Mouse (Mus musculus) megakaryocyte-erythroid progenitor cell, adult 5 weeks (primary cell): ENCODE measurements around the gene Gm813. TPM values are rescaled to one million over a fixed set of nuclear protein-coding genes. Genes with fewer than 3 reads are reported as not detected.

Source experiments
- polyA plus RNA-seq: library from polyadenylated mRNA; stranded (reverse); fragments of >175 nt; gene quantifications from 2 replicates; pipeline ENCODE4 v1.2.3, GENCODE M21; 2012

Gene Gm813
- polyA plus RNA-seq: not detected in 2 replicates

DNA sequence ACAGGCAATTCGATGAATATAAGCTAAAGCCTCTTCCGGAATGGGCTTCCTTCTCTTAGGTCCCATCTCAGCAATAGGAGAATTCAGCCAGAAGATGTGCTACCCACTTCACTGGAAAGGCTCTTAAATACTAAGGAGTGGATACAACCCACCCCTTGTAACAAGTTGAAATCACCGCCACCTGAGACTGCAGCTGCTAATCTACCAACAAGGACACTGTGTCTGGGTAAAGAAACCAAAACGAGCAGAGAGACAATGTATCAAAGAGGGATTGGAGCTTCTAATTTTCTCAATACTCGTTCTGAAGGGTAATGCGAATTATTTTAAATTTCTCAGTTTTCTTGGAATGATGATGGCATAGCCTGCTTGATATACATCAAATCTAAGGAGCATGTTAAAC is at the start of gene Gm813:
TSS of gene Gm813 (minus strand) at position 101 of the 400 bp plus-strand sequence.

DNA sequence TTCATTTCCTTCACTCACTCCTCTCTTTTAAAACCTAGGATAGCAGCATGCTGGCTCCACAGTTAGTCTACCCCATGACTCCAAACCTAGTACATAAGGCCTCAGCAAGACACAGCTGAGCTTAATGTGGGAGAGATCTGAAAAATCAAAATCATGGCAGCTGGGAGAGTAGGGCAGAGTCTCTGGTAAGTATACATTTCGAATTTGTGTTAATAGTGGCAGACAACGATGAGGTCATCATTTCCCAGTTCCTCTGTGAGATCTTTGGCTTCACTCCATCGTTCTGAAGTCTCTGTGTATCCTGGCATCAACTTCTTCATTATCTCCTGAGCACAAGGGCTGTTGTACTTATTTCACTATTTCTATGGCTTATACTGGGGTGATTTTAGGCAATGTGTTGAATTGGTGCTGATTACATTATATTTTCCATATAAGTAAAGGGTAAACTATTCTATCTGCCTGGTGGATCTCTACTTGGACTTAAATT is 22.0 kb upstream of the Gm813 start, which contains the start of gene E330017A01Rik:
TSS of gene E330017A01Rik (minus strand) at position 51 of the 487 bp plus-strand sequence.

Other genes with a start within 250 kb of the Gm813 start
- 0.16 and 0.17 TPM in 2 replicates for gene Dcbld2, start 208.5 kb downstream of the Gm813 start, polyA plus RNA-seq
- 5.4 and 6.1 TPM in 2 replicates for gene St3gal6, start 92.7 kb downstream of the Gm813 start, polyA plus RNA-seq
- gene E330017A01Rik, start 21.8 kb upstream of the Gm813 start, polyA plus RNA-seq: not detected in 2 replicates
- gene Cpox, start 53.3 kb upstream of the Gm813 start, polyA plus RNA-seq: 22.4 and 29.8 TPM in 2 replicates
- gene Gpr15, start 102.1 kb upstream of the Gm813 start, polyA plus RNA-seq: not detected in 2 replicates
- 3.1 and 3.6 TPM in 2 replicates for gene Cldnd1, start 110.9 kb upstream of the Gm813 start, polyA plus RNA-seq
- not detected in 2 replicates for gene Olfr172, start 146.2 kb upstream of the Gm813 start, polyA plus RNA-seq
- 0.07 TPM in 1 of 2 replicates, not detected in the other for gene Olfr173, start 183.3 kb upstream of the Gm813 start, polyA plus RNA-seq
- not detected in 2 replicates for gene Olfr175-ps1, start 209.8 kb upstream of the Gm813 start, polyA plus RNA-seq